Comparison of ENCODE assay signal across 19 mouse cellular contexts in the genomic region with DNA sequence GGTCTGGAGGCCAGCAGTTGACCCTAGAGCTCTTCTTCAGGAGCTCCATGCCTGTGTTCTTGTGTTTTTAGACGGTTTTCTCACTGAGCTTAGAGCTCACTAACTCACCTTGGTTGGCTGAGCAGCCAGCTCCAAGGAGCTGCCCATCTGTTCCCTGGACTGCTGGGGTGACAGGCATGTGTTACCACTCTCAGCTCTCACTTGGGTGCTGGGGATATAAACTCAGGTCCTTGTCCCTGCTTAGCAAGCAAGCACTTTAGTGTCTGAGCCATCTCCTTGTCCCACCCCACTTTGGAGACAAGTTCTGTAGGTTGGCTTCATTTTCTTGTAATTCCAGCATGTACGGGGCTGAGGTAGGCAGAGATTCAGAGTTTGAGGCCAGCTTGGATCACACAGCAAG. TPM values are rescaled to one million over a fixed set of nuclear protein-coding genes. Genes with fewer than 3 reads are reported as not detected.
DNase-seq lines count a peak whose midpoint lies in the region.
"Had no signal": no experiment of that assay in that cellular context is flagged by ENCODE, and none has a peak within 500 bp of the region (broad histone marks: within the 10 kb centered on the region; RNA-seq: fewer than 3 reads in every experiment).

No protein-coding gene starts in this region.

- no peak overlapping the region for H3K27ac ChIP-seq in forebrain, embryonic 10.5 days
- H3K27ac ChIP-seq: embryonic facial prominence, embryonic 12.5 days; forebrain, embryonic 13.5 days; heart, embryonic 13.5 days; hindbrain, embryonic 13.5 days; intestine, embryonic 15.5 days had no signal

- no peaks in the 10 kb centered on the region for H3K27me3 ChIP-seq in forebrain, embryonic 10.5 days (ENCODE audit: poor library complexity, severe bottlenecking)
- H3K27me3 ChIP-seq: embryonic facial prominence, embryonic 12.5 days; forebrain, embryonic 13.5 days; heart, embryonic 13.5 days; hindbrain, embryonic 13.5 days; intestine, embryonic 15.5 days had no signal

- WGBS in forebrain, embryonic 10.5 days = 66% methylated on average over 2 of the region's 2 CpGs

- H3K4me1 ChIP-seq in forebrain, embryonic 10.5 days = no peaks in the 10 kb centered on the region; the same call in 1 of the 2 replicates
- H3K4me1 ChIP-seq: forebrain, embryonic 13.5 days; hindbrain, embryonic 13.5 days; intestine, embryonic 15.5 days had no signal

- 0 out of 2 replicates have a peak, but pooled peaks cover 3% of the 10 kb centered on the region for H3K9me3 ChIP-seq in forebrain, embryonic 10.5 days
- H3K9me3 ChIP-seq: embryonic facial prominence, embryonic 12.5 days; forebrain, embryonic 13.5 days; heart, embryonic 13.5 days; hindbrain, embryonic 13.5 days; intestine, embryonic 15.5 days had no signal

- no peaks in the 10 kb centered on the region for H3K36me3 ChIP-seq in forebrain, embryonic 10.5 days (replicated peaks)
- H3K36me3 ChIP-seq: embryonic facial prominence, embryonic 12.5 days; heart, embryonic 13.5 days; hindbrain, embryonic 13.5 days; intestine, embryonic 15.5 days had no signal

- peak; percentile 92 for DNase-seq in brain, adult 2 months (ENCODE audit: low read depth, low spot score)
- peak; percentile 74 for DNase-seq in cerebellum, adult 11 months
- peak; percentile 70 for DNase-seq in cerebellum, adult 8-10 months
- DNase-seq in cerebellum, postnatal 14 days = peak; percentile 69 to 84
- DNase-seq in heart, adult 11 months = no peak
- DNase-seq in forebrain, embryonic 10.5 days (ENCODE audit: extremely low spot score, low spot score) = no peak
- no peak for DNase-seq in spleen, postnatal 4 days (ENCODE audit: low spot score in 2 of 2)
- DNase-seq: adrenal gland, adult 2 months; adrenal gland, postnatal 25 days; forebrain, postnatal 0 days; gastrocnemius, postnatal 14 days; heart, postnatal 4 days; kidney, adult 18-20 months had no signal

- H3K4me3 ChIP-seq in forebrain, embryonic 10.5 days = no peak overlapping the region
- H3K4me3 ChIP-seq: embryonic facial prominence, embryonic 12.5 days; forebrain, embryonic 13.5 days; heart, embryonic 13.5 days; hindbrain, embryonic 13.5 days; intestine, embryonic 15.5 days had no signal

RNA-seq across cellular contexts. Expression of a gene that starts 38.6 kb away (rescaled TPM):
- 1.2 and 2.3 TPM in 2 replicates for polyA plus RNA-seq in forebrain, embryonic 10.5 days (2016; fragmentation: Nextera tagmentation; extraction: Ambion mirVana)
- polyA plus RNA-seq: kidney, embryonic 14.5 days had no signal

RNA-seq across cellular contexts. Expression of a gene that starts 52.0 kb away (rescaled TPM):
- polyA plus RNA-seq in forebrain, embryonic 10.5 days (2016; fragmentation: Nextera tagmentation; extraction: Ambion mirVana) = 0.36 and 0.90 TPM in 2 replicates

Comparison
In these comparisons a context has a peak if more than half of its experiments do, and no peak if none do; other contexts are left out.
1. DNase-seq: peak in brain, adult 2 months (single experiment), cerebellum, adult 11 months (single experiment), cerebellum, adult 8-10 months (single experiment) and cerebellum, postnatal 14 days (2 of 2); none in heart, adult 11 months (single experiment), forebrain, embryonic 10.5 days (single experiment) and spleen, postnatal 4 days (0 of 2).